Mouse (Mus musculus) G1E (cell line): ENCODE measurements around the gene Syngr4. TPM values are rescaled to one million over a fixed set of nuclear protein-coding genes. Genes with fewer than 3 reads are reported as not detected.

ENCODE experiments used
- ATAC-seq: 2 replicates; pipeline ENCODE4 v1.8.0; 2016; ENCODE audit warnings: mild to moderate bottlenecking; ENCODE audit not compliant: insufficient number of reproducible peaks, poor library complexity, low FRiP score, severe bottlenecking; ENCODE audit errors: extremely low read depth
- DNase-seq: peaks from one replicate; pipeline ENCODE4 v3.0.0; 2012; ENCODE audit warnings: low spot score
- H3K27me3 ChIP-seq: 2 replicates; pipeline ENCODE4 v1.6.1; 2012; ENCODE audit warnings: mild to moderate bottlenecking, low read length, inconsistent platforms; ENCODE audit not compliant: insufficient read depth
- H3K36me3 ChIP-seq: replicated peaks from 2 replicates; pipeline ENCODE3; 2012; ENCODE audit warnings: mild to moderate bottlenecking, inconsistent platforms
- H3K4me1 ChIP-seq: 2 replicates; pipeline ENCODE4 v1.6.1; 2012; ENCODE audit warnings: low read depth, low read length, inconsistent platforms, mixed read lengths; ENCODE audit not compliant: insufficient read depth
- H3K4me3 ChIP-seq: 2 replicates; pipeline ENCODE4 v1.5.1; 2012; ENCODE audit warnings: low read depth, mild to moderate bottlenecking, inconsistent platforms, low read length, moderate library complexity, mixed read lengths
- H3K9me3 ChIP-seq: replicated peaks from 2 replicates; pipeline ENCODE4 v1.6.1; 2012; ENCODE audit warnings: inconsistent platforms
- CTCF ChIP-seq: IDR thresholded peaks from 2 replicates; pipeline ENCODE4 v1.5.1; 2012; ENCODE audit warnings: low read depth, low read length, inconsistent platforms, mixed read lengths
- GATA1 ChIP-seq: IDR thresholded peaks from 2 replicates; pipeline ENCODE4 v1.6.1; 2012; ENCODE audit warnings: borderline replicate concordance, low read length, inconsistent platforms, mixed read lengths
- GATA2 ChIP-seq: IDR thresholded peaks from 2 replicates; pipeline ENCODE4 v1.6.1; 2012; ENCODE audit warnings: low read depth, low read length, inconsistent platforms, borderline replicate concordance
- POLR2AphosphoS5 ChIP-seq: IDR thresholded peaks from 2 replicates; pipeline ENCODE4 v1.6.1; 2012; ENCODE audit warnings: low read depth, low read length, inconsistent platforms; ENCODE audit not compliant: insufficient replicate concordance
- TAL1 ChIP-seq: conservative IDR thresholded peaks from 2 replicates; pipeline ENCODE4 v1.6.1; 2012; ENCODE audit warnings: low read depth, low read length, inconsistent platforms, mixed read lengths
- polyA plus RNA-seq: library from polyadenylated mRNA; stranded (reverse); fragments of >175 nt; gene quantifications from 2 replicates; pipeline ENCODE4 v1.2.3, GENCODE M21; 2012
- total RNA-seq, 2 experiments: library from RNA; stranded (forward) in 1 of 2; stranded (reverse) in 1 of 2; fragments of 200-1000 nt in 1 of 2; fragments of >200 nt in 1 of 2; fragmentation: Nextera tagmentation in 1 of 2; gene quantifications; 2 replicates each; pipeline ENCODE4 v1.2.3; 2014 to 2017

The Syngr4 gene
- total and polyA plus RNA-seq, 3 experiments, result 6.4 to 42.5 (median 33.2) TPM

DNA sequence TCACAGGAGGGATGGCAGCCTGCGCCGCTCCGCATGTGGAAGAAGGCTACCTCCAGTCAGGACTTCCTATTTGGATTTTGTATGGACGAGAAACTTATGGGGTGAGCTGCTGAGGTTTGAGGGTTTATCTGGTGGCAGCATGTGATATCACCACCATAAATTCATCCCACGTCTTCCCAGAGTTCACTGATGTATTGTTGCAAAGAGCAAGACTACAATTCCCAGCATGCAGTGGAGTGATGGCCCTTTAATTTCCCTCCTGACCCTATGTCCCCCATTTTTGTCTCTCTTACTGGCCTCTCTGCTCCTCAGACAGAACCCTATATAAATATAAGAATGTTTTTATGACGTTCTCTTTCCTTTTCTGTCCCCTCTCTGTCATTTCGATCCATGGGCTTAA is 33.7 kb downstream of the Syngr4 start:
- no peak for ATAC-seq
- peaks cover 5% of the 10 kb centered on the region for H3K9me3 ChIP-seq
- peaks cover 43% of the 10 kb centered on the region for H3K27me3 ChIP-seq
- no peaks in the 10 kb centered on the region for H3K36me3 ChIP-seq
- DNase-seq, result no peak
- H3K4me3 ChIP-seq, result no peak overlapping the region
- peaks cover 7% of the 10 kb centered on the region; the same call in 1 of the 2 replicates for H3K4me1 ChIP-seq
- no peak for TF ChIP-seq CTCF
- TF ChIP-seq POLR2AphosphoS5, result no peak
- TF ChIP-seq TAL1, result no peak
- no peak for TF ChIP-seq GATA2
- no peak for TF ChIP-seq GATA1

GRCm38 (mm10) chr7:45859008-45859407 is 37.5 kb downstream of the Syngr4 start:
- DNase-seq (no peak), ATAC-seq (no peak)
- H3K27me3 ChIP-seq, result peaks cover 43% of the 10 kb centered on the region
- no peaks in the 10 kb centered on the region for H3K9me3 ChIP-seq
- H3K4me3 ChIP-seq, result no peak overlapping the region
- no peaks in the 10 kb centered on the region for H3K36me3 ChIP-seq
- TF ChIP-seq GATA1 (no peak), GATA2 (no peak), POLR2AphosphoS5 (no peak), TAL1 (no peak), CTCF (no peak)
- H3K4me1 ChIP-seq, result no peaks in the 10 kb centered on the region

DNA sequence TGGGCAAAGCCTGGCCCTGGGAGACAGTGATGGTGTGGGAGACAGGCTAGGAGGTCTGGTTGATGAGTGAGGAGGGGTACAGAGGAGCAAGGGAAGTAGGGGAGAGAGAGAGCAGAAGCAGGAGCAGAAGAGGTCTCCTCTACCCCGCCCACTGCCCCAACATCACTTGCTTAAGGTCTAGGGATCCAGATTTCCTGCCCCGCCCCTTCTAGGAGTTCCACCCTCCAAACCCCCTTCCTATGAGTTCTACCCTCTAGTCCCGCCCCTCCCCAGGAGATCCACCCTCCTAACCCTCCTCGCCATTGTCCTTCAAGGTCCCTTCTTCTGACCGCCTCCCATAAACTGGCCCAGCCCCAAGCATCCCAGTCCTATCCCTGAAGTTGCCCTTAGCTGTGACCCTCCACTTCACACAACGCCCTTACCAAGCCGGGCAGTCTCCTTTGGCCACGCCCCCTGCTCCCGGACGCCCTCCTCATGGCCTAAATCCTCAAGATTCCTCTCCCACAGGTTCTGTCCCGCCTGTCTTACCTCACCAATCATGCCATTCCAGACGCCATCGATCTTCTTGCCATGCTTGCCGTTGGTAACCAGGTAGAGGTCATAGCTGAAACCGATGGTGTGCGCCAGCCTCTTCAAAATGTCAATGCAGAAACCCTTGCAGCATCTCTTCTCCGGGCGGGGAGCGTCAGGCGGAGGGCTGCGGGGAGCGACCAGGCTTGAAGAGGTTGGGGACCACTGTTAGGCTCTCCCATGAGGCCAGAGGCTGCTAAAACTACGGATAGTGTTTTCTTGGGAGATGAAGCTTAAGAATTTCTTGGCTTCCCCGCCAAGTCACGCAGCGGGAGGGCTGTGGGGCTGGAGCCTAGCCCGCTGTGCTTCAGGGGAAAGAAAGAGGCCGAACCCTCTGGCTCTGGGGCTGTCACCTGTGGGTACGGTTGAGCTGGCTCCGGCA is 39.3 kb downstream of the Syngr4 start:
- Histone ChIP-seq H3K4me1 (no peaks in the 10 kb centered on the region), H3K9me3 (no peaks in the 10 kb centered on the region), H3K36me3 (no peaks in the 10 kb centered on the region), H3K27me3 (peaks cover 45% of the 10 kb centered on the region), H3K4me3 (no peak overlapping the region)
- TF ChIP-seq CTCF (no peak), GATA1 (no peak), POLR2AphosphoS5 (no peak), TAL1 (no peak), GATA2 (no peak)
- ATAC-seq, result no peak
- no peak for DNase-seq

DNA sequence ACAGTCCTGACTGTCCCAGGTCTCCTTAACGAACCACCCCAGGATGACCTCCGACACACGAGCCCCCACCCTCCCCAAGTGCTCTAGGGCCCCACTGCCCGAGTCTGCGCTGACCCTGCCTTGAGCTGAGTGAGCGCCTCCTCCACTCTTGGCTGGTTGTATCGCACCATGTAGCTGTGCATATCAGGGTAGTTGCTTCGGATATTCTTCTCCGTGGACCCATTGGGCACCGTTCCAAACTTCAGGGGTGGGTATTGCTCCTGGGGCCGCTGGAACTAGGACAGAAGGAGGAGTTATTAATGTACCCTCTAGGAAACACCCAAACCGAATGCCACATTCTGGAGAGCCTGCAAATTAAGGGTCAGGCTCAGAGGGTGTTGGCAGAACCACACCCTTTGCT is 43.4 kb downstream of the Syngr4 start:
- Histone ChIP-seq H3K4me3 (no peak overlapping the region), H3K27me3 (peaks cover 45% of the 10 kb centered on the region), H3K4me1 (no peaks in the 10 kb centered on the region), H3K9me3 (no peaks in the 10 kb centered on the region), H3K36me3 (no peaks in the 10 kb centered on the region)
- TF ChIP-seq CTCF, result no peak
- no peak for TF ChIP-seq TAL1
- no peak for TF ChIP-seq GATA2
- TF ChIP-seq GATA1, result no peak
- TF ChIP-seq POLR2AphosphoS5, result no peak
- no peak for DNase-seq
- ATAC-seq, result no peak

GRCm38 (mm10) chr7:45850661-45851060 is 45.9 kb downstream of the Syngr4 start:
- no peak for TF ChIP-seq CTCF
- TF ChIP-seq GATA2, result no peak
- TF ChIP-seq GATA1, result no peak
- no peak for TF ChIP-seq POLR2AphosphoS5
- no peak for TF ChIP-seq TAL1
- Histone ChIP-seq H3K36me3 (no peaks in the 10 kb centered on the region), H3K9me3 (no peaks in the 10 kb centered on the region), H3K4me3 (no peak overlapping the region), H3K27me3 (peaks cover 35% of the 10 kb centered on the region), H3K4me1 (no peaks in the 10 kb centered on the region)
- ATAC-seq (no peak), DNase-seq (no peak)

- DNase-seq (no peak), ATAC-seq (no peak)
- Histone ChIP-seq H3K4me1 (no peaks in the 10 kb centered on the region), H3K27me3 (peaks cover 34% of the 10 kb centered on the region), H3K36me3 (no peaks in the 10 kb centered on the region), H3K9me3 (no peaks in the 10 kb centered on the region), H3K4me3 (no peak overlapping the region)
- TF ChIP-seq POLR2AphosphoS5, result no peak
- no peak for TF ChIP-seq CTCF
- TF ChIP-seq GATA2, result no peak
- TF ChIP-seq TAL1, result no peak
- no peak for TF ChIP-seq GATA1
Observed at GRCm38 (mm10) chr7:45848447-45849027, 48.0 kb downstream of the Syngr4 start.
